Mouse (Mus musculus): ENCODE data around the gene Zfp651. TPM values are rescaled to one million over a fixed set of nuclear protein-coding genes. Genes with fewer than 3 reads are reported as not detected.

Gene Zfp651
- polyA plus RNA-seq, 1 experiment from 2014 or later = 1.9 TPM

GRCm38 (mm10) chr9:121794972-121795539, 35.9 kb downstream of the Zfp651 start:
- no peak overlapping the region for H3K27ac ChIP-seq
- no peaks in the 10 kb centered on the region for H3K36me3 ChIP-seq
- peaks cover 6% of the 10 kb centered on the region; the same call in 1 of the 2 replicates for H3K4me1 ChIP-seq
- H3K4me3 ChIP-seq = no peak overlapping the region
- 46% methylated on average over 1 of the region's 1 CpGs for WGBS (ENCODE audit: insufficient replicate concordance)
- peaks cover 14% of the 10 kb centered on the region for H3K27me3 ChIP-seq (replicated peaks)
- no peak for ATAC-seq
- no peak overlapping the region for H3K9ac ChIP-seq
- H3K4me2 ChIP-seq = no peak overlapping the region
- no peaks in the 10 kb centered on the region for H3K9me3 ChIP-seq (replicated peaks)

GRCm38 (mm10) chr9:121797722-121798121, 38.6 kb downstream of the Zfp651 start:
- Histone ChIP-seq H3K9ac (no peak overlapping the region), H3K27ac (no peak overlapping the region), H3K4me1 (peaks cover 6% of the 10 kb centered on the region; the same call in 1 of the 2 replicates), H3K9me3 (replicated peaks) (no peaks in the 10 kb centered on the region), H3K27me3 (replicated peaks) (peaks cover 18% of the 10 kb centered on the region), H3K4me3 (no peak overlapping the region), H3K4me2 (no peak overlapping the region; the same call in 1 of the 2 replicates), H3K36me3 (no peaks in the 10 kb centered on the region)
- 21% methylated on average over 12 of the region's 12 CpGs for WGBS (ENCODE audit: insufficient replicate concordance)
- ATAC-seq = no peak

GRCm38 (mm10) chr9:121798887-121799520, 39.9 kb downstream of the Zfp651 start:
- no peaks in the 10 kb centered on the region for H3K9me3 ChIP-seq (replicated peaks)
- no peak for ATAC-seq
- no peak overlapping the region for H3K9ac ChIP-seq
- no peaks in the 10 kb centered on the region for H3K36me3 ChIP-seq
- H3K27ac ChIP-seq = no peak overlapping the region
- WGBS (ENCODE audit: insufficient replicate concordance) = 34% methylated on average over 6 of the region's 6 CpGs
- H3K4me2 ChIP-seq = no peak overlapping the region
- peaks cover 6% of the 10 kb centered on the region; the same call in 1 of the 2 replicates for H3K4me1 ChIP-seq
- H3K4me3 ChIP-seq = no peak overlapping the region
- H3K27me3 ChIP-seq (replicated peaks) = peaks cover 18% of the 10 kb centered on the region

- peaks cover 3% of the 10 kb centered on the region; the same call in 1 of the 2 replicates for H3K4me1 ChIP-seq
- H3K27ac ChIP-seq = no peak overlapping the region
- no peaks in the 10 kb centered on the region for H3K36me3 ChIP-seq
- WGBS (ENCODE audit: insufficient replicate concordance) = 33% methylated on average over 7 of the region's 7 CpGs
- peaks cover 12% of the 10 kb centered on the region for H3K27me3 ChIP-seq (replicated peaks)
- H3K9me3 ChIP-seq (replicated peaks) = no peaks in the 10 kb centered on the region
- no peak for ATAC-seq
- H3K4me2 ChIP-seq = no peak overlapping the region
- no peak overlapping the region for H3K9ac ChIP-seq
- no peak overlapping the region for H3K4me3 ChIP-seq
These were observed 43.6 kb downstream of the Zfp651 start for GRCm38 (mm10) chr9:121802747-121803146.

GRCm38 (mm10) chr9:121807546-121807945, 48.4 kb downstream of the Zfp651 start:
- WGBS (ENCODE audit: insufficient replicate concordance) = 73% methylated on average over 1 of the region's 1 CpGs
- H3K9ac ChIP-seq = no peak overlapping the region
- H3K27me3 ChIP-seq (replicated peaks) = no peaks in the 10 kb centered on the region
- no peak overlapping the region for H3K4me3 ChIP-seq
- no peaks in the 10 kb centered on the region for H3K36me3 ChIP-seq
- ATAC-seq = no peak
- H3K9me3 ChIP-seq (replicated peaks) = no peaks in the 10 kb centered on the region
- no peak overlapping the region for H3K4me2 ChIP-seq
- H3K4me1 ChIP-seq = no peaks in the 10 kb centered on the region
- H3K27ac ChIP-seq = no peak overlapping the region

- Histone ChIP-seq H3K4me3 (no peak overlapping the region), H3K4me1 (no peaks in the 10 kb centered on the region), H3K27ac (no peak overlapping the region), H3K9ac (no peak overlapping the region), H3K9me3 (replicated peaks) (no peaks in the 10 kb centered on the region), H3K4me2 (no peak overlapping the region), H3K36me3 (no peaks in the 10 kb centered on the region), H3K27me3 (replicated peaks) (no peaks in the 10 kb centered on the region)
- 58% methylated on average over 7 of the region's 7 CpGs for WGBS (ENCODE audit: insufficient replicate concordance)
- no peak for ATAC-seq
These were observed 48.8 kb downstream of the Zfp651 start for GRCm38 (mm10) chr9:121807947-121808346.

- no peaks in the 10 kb centered on the region for H3K27me3 ChIP-seq (replicated peaks)
- H3K27ac ChIP-seq = no peak overlapping the region
- H3K36me3 ChIP-seq = no peaks in the 10 kb centered on the region
- no peaks in the 10 kb centered on the region for H3K4me1 ChIP-seq
- H3K9me3 ChIP-seq (replicated peaks) = no peaks in the 10 kb centered on the region
- no peak overlapping the region for H3K4me3 ChIP-seq
- no peak overlapping the region for H3K9ac ChIP-seq
- ATAC-seq = no peak
- 52% methylated on average over 3 of the region's 3 CpGs for WGBS (ENCODE audit: insufficient replicate concordance)
- H3K4me2 ChIP-seq = no peak overlapping the region
These were observed 49.4 kb downstream of the Zfp651 start for GRCm38 (mm10) chr9:121808511-121808910.

- Histone ChIP-seq H3K9me3 (replicated peaks) (no peaks in the 10 kb centered on the region), H3K4me3 (no peak overlapping the region), H3K9ac (no peak overlapping the region), H3K27ac (no peak overlapping the region), H3K27me3 (replicated peaks) (no peaks in the 10 kb centered on the region), H3K4me2 (no peak overlapping the region), H3K36me3 (no peaks in the 10 kb centered on the region), H3K4me1 (no peaks in the 10 kb centered on the region)
- WGBS (ENCODE audit: insufficient replicate concordance) = 52% methylated on average over 15 of the region's 15 CpGs
- ATAC-seq = 0 out of 2 replicates have a peak, but pooled peaks have one; percentile 33
These were observed 51.1 kb downstream of the Zfp651 start for GRCm38 (mm10) chr9:121810081-121810821.

GRCm38 (mm10) chr9:121815183-121815582, 56.1 kb downstream of the Zfp651 start:
- no peak for ATAC-seq
- 33% methylated on average over 6 of the region's 6 CpGs for WGBS (ENCODE audit: insufficient replicate concordance)
- Histone ChIP-seq H3K27me3 (replicated peaks) (no peaks in the 10 kb centered on the region), H3K36me3 (no peaks in the 10 kb centered on the region), H3K4me2 (no peak overlapping the region), H3K9ac (no peak overlapping the region), H3K4me1 (no peaks in the 10 kb centered on the region), H3K27ac (no peak overlapping the region), H3K4me3 (no peak overlapping the region), H3K9me3 (replicated peaks) (no peaks in the 10 kb centered on the region)

GRCm38 (mm10) chr9:121819073-121819770, 60.1 kb downstream of the Zfp651 start:
- WGBS (ENCODE audit: insufficient replicate concordance) = 69% methylated on average over 9 of the region's 9 CpGs
- H3K4me2 ChIP-seq = no peak overlapping the region
- H3K4me3 ChIP-seq = no peak overlapping the region
- H3K9me3 ChIP-seq (replicated peaks) = no peaks in the 10 kb centered on the region
- H3K36me3 ChIP-seq = no peaks in the 10 kb centered on the region
- H3K27ac ChIP-seq = no peak overlapping the region
- ATAC-seq = no peak
- H3K27me3 ChIP-seq (replicated peaks) = no peaks in the 10 kb centered on the region
- H3K9ac ChIP-seq = no peak overlapping the region
- H3K4me1 ChIP-seq = no peaks in the 10 kb centered on the region

- Histone ChIP-seq H3K4me1 (no peaks in the 10 kb centered on the region), H3K9me3 (replicated peaks) (no peaks in the 10 kb centered on the region), H3K27me3 (replicated peaks) (no peaks in the 10 kb centered on the region), H3K27ac (no peak overlapping the region), H3K4me2 (no peak overlapping the region), H3K4me3 (no peak overlapping the region), H3K36me3 (no peaks in the 10 kb centered on the region), H3K9ac (no peak overlapping the region)
- no peak for ATAC-seq
- WGBS (ENCODE audit: insufficient replicate concordance) = 50% methylated on average over 7 of the region's 7 CpGs
These were observed 60.8 kb downstream of the Zfp651 start for GRCm38 (mm10) chr9:121819771-121820471.

Measured in liver, embryonic 12.5 days (tissue).